In the genomic region with DNA sequence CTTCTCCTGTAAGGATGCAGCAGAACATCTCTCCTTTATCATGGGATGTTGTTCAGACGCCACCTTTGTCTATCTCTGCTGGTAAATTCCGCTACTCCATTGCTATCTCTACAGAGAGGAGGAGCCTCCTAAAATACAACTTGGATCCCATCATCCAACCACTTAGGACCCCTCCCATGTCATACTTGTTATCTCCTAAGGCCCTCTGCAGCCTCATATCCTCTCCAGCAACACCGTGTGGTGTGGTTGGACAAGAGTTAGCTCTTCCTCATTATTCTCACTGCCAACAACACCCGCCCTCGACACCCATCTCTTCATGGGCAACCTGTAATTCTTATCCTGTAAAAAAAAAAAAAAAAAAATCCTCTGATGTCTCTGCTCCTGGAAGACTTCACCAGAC, we compare ENCODE assay signal across 23 mouse cellular contexts.
"Had no signal": no experiment of that assay in that cellular context is flagged by ENCODE, and none has a peak within 500 bp of the region (broad histone marks: within the 10 kb centered on the region; RNA-seq: fewer than 3 reads in every experiment).

No protein-coding gene starts in this region.

- DNase-seq: gastrocnemius, adult 2 months; gastrocnemius, postnatal 10 days; gastrocnemius, postnatal 25 days; heart, adult 18-20 months; heart, postnatal 10 days; heart, postnatal 36 days; kidney, adult 11 months; kidney, adult 2 months; kidney, adult 9 months; kidney, postnatal 14 days; kidney, postnatal 36 days had no signal

- ATAC-seq: hindbrain, postnatal 0 days; intestine, embryonic 16.5 days had no signal

- H3K4me3 ChIP-seq: gastrocnemius, adult 2 months; heart, embryonic 10.5 days; heart, embryonic 12.5 days; hindbrain, embryonic 13.5 days; hindbrain, embryonic 15.5 days; kidney, embryonic 15.5 days; layer of hippocampus, adult 2 months; left cerebral cortex, adult 2 months; limb, embryonic 10.5 days; limb, embryonic 12.5 days had no signal

- H3K27ac ChIP-seq: gastrocnemius, adult 2 months; heart, embryonic 10.5 days; hindbrain, embryonic 13.5 days; hindbrain, embryonic 15.5 days; hindbrain, postnatal 0 days; kidney, embryonic 15.5 days; kidney, postnatal 0 days; layer of hippocampus, adult 2 months; left cerebral cortex, adult 2 months; limb, embryonic 10.5 days; limb, embryonic 12.5 days had no signal

- H3K4me2 ChIP-seq: heart, embryonic 12.5 days; hindbrain, embryonic 13.5 days; hindbrain, embryonic 15.5 days; kidney, embryonic 15.5 days; limb, embryonic 12.5 days had no signal

- H3K9ac ChIP-seq: heart, embryonic 12.5 days; hindbrain, embryonic 13.5 days; hindbrain, embryonic 15.5 days; kidney, embryonic 15.5 days; limb, embryonic 12.5 days had no signal

- H3K9me3 ChIP-seq: heart, embryonic 10.5 days; heart, embryonic 12.5 days; hindbrain, embryonic 13.5 days; hindbrain, embryonic 15.5 days; kidney, embryonic 15.5 days; limb, embryonic 10.5 days; limb, embryonic 12.5 days had no signal

- H3K36me3 ChIP-seq: heart, embryonic 10.5 days; heart, embryonic 12.5 days; hindbrain, embryonic 13.5 days; hindbrain, embryonic 15.5 days; kidney, embryonic 15.5 days; limb, embryonic 10.5 days; limb, embryonic 12.5 days had no signal
